Mouse (Mus musculus) Patski (cell line): ENCODE results near the gene Cntn3. TPM values are rescaled to one million over a fixed set of nuclear protein-coding genes. Genes with fewer than 3 reads are reported as not detected.

Source experiments
- ATAC-seq: fragments of 100-300 bp; one replicate; pipeline ENCODE4 v1.8.0; 2021
- CTCF ChIA-PET: fragments of 350-600 bp; sonication (Branson Sonifier 250); formaldehyde crosslinking; loops from one replicate; lab custom pipeline; 2022; ENCODE audit warnings: inconsistent platforms; lab: Charles Lee
- POLR2A ChIA-PET: fragments of 350-600 bp; sonication (Branson Sonifier 250); formaldehyde crosslinking; loops from one replicate; lab custom pipeline; 2022; ENCODE audit warnings: antibody characterized with exemption, inconsistent platforms; lab: Charles Lee
- DNase-seq: peaks from one replicate; pipeline ENCODE4 v3.0.0-alpha.2; 2011; ENCODE audit warnings: low read depth, low spot score
- H3K27me3 ChIP-seq: fragments of 371-371 bp; one replicate; pipeline ENCODE4 v1.5.1; 2021
- CTCF ChIP-seq: fragments of 100-300 bp; IDR thresholded peaks from one replicate; pipeline ENCODE4 v1.5.1; 2021
- in situ Hi-C: fragments of 300-500 bp; cut with MboI; formaldehyde crosslinking; loops from 3 replicates; pipeline ENCODE4 v1.11.1; 2018; ENCODE audit warnings: low pct_unique_long_range_greater_than_20kb, mixed read lengths
- polyA plus RNA-seq: library from polyadenylated mRNA; unstranded; gene quantifications from one replicate; pipeline ENCODE4 v1.2.3, GENCODE M21; 2021

The Cntn3 gene
- polyA plus RNA-seq, 1 experiment from 2014 or later, result 3.7 TPM

DNA sequence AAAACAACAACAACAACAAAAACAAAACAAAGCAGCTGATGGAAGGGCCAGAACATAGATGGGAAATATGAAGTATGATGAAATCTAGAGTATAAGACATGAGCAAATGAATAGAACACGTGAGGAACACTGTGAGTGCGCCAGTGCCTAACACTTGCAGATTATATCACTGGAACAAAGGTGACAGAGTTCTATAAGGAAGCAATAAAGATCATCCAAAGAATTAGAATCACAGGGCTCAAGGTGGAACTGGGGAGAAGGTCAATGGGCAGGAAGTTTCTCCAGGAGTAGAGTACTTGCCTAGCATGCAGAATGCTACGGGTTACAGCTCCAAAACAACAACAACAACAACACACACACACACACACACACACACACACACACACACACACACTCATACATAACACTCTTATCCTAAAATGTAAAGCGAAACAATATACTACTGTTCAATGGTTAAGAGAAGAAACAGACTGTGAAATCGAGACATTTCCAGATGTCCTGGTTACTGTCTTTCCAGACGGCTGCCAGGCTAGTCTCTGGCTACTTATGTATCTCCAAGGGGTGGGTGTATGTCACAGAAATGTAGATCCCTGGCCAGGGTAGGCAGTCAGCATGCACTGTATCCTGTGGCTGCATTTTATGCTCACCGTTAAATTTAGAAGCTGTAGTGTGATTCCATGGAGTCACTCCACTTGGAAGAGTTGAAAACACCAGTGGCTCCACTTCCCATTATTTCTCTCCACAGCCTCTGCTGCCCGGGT is 94.4 kb downstream of the Cntn3 start:
- TF ChIP-seq CTCF, result no peak

GRCm38 (mm10) chr6:102438353-102438752 is 134.5 kb downstream of the Cntn3 start:
- peaks cover 3% of the 10 kb centered on the region for H3K27me3 ChIP-seq
- DNase-seq (no peak), ATAC-seq (no peak)
- in situ Hi-C loops, result no loop called here
- no peak for TF ChIP-seq CTCF
- ChIA-PET CTCF (no interaction called here), POLR2A (no interaction called here)

More for the DNA sequence above, 94.4 kb downstream of the Cntn3 start:
- ChIA-PET POLR2A (no interaction called here), CTCF (interaction anchor here (0.9 kb wide), 1 partner anchor 9 kb away, joined by 3 read pairs; no protein-coding TSS in a partner anchor)
- no peak for DNase-seq
- ATAC-seq, result no peak
- in situ Hi-C loops, result no loop called here
- no peaks in the 10 kb centered on the region for H3K27me3 ChIP-seq

- DNase-seq (no peak), ATAC-seq (no peak)
- ChIA-PET POLR2A (no interaction called here), CTCF (no interaction called here)
- no peaks in the 10 kb centered on the region for H3K27me3 ChIP-seq
- in situ Hi-C loops, result no loop called here
- no peak for TF ChIP-seq CTCF
These were observed 145.4 kb downstream of the Cntn3 start for GRCm38 (mm10) chr6:102427549-102427948.

GRCm38 (mm10) chr6:102421781-102422180 is 151.1 kb downstream of the Cntn3 start:
- TF ChIP-seq CTCF, result no peak
- peak; percentile 20 for DNase-seq
- CTCF ChIA-PET, result no interaction called here
- in situ Hi-C loops, result no loop called here
- peak; percentile 47 for ATAC-seq
- no peaks in the 10 kb centered on the region for H3K27me3 ChIP-seq
- POLR2A ChIA-PET, result no interaction called here

DNA sequence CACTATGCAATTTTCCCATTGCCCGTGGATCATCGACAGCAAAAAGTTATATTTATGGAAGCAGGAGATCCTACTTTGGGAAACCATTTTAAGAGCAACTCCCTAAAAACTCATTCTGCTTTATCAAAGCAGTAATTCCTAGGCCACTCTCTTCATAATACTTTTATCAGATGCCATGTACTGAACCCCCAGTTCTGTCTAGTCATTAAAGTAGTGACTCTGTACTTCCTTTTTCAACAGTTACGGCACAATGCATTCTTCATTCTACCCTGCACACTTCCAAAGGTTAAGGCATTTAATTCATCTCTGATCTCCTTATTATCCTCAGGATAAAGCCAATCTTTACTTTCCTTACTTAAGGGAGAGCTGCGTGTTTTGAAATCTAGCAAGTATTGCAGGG is 184.3 kb downstream of the Cntn3 start:
- ChIA-PET POLR2A (no interaction called here), CTCF (no interaction called here)
- ATAC-seq (no peak), DNase-seq (no peak)
- no peaks in the 10 kb centered on the region for H3K27me3 ChIP-seq
- TF ChIP-seq CTCF, result no peak
- in situ Hi-C loops, result no loop called here

DNA sequence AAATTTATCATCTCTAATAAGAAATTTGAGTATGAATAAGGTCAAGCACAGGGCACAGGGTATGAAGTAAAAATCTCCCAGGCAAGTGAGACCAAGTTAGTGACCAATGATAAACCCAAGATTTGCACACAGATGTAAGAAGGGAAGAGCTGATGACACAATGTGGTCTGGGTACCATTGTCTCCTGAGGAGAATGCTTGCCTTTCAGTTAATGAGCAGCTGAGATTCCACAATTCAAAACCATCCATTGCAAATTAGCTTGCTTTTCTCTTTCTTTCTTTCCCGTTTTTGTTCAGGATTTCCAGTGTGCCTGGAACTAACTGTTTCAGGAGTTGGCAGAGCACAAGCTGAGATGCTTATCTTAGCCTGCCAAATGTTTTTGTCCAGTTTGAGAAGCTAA is 200.8 kb downstream of the Cntn3 start:
- ATAC-seq (no peak), DNase-seq (no peak)
- in situ Hi-C loops, result no loop called here
- peaks cover 6% of the 10 kb centered on the region for H3K27me3 ChIP-seq
- ChIA-PET POLR2A (no interaction called here), CTCF (no interaction called here)
- no peak for TF ChIP-seq CTCF

GRCm38 (mm10) chr6:102363880-102364279 is 209.0 kb downstream of the Cntn3 start:
- DNase-seq (no peak), ATAC-seq (no peak)
- no peak for TF ChIP-seq CTCF
- POLR2A ChIA-PET, result no interaction called here
- H3K27me3 ChIP-seq, result no peaks in the 10 kb centered on the region
- in situ Hi-C loops, result no loop called here
- CTCF ChIA-PET, result no interaction called here

DNA sequence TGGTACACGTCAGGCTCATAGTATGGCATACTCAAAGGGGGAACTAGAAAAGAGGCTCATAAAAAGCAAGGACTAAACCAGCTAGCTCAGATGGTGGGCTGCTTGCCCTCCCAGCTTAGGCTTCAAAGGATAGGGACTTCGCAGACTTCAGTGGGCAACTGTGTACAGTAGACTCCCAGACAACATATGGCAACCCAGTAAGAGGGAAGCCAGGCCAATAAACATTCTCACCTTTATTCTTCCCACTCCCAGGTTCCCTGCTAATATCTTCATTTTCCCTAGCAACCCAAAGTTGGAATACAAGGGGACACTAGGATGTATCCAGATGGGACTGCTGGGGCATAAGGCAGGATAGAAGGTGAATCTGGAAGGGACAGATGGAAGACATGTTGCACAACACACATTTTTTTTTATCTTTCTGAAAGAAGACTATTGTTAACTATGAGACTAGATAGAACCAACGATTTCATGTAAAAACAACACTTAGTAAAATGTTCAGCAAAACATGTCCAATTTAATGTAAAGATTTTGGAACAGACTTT is 209.5 kb downstream of the Cntn3 start:
- no peak for ATAC-seq
- TF ChIP-seq CTCF, result no peak
- no peak for DNase-seq
- POLR2A ChIA-PET, result no interaction called here
- CTCF ChIA-PET, result no interaction called here
- in situ Hi-C loops, result no loop called here
- no peaks in the 10 kb centered on the region for H3K27me3 ChIP-seq

- no peak for ATAC-seq
- no peak for DNase-seq
These were observed 240.8 kb downstream of the Cntn3 start for GRCm38 (mm10) chr6:102332144-102332543.

DNA sequence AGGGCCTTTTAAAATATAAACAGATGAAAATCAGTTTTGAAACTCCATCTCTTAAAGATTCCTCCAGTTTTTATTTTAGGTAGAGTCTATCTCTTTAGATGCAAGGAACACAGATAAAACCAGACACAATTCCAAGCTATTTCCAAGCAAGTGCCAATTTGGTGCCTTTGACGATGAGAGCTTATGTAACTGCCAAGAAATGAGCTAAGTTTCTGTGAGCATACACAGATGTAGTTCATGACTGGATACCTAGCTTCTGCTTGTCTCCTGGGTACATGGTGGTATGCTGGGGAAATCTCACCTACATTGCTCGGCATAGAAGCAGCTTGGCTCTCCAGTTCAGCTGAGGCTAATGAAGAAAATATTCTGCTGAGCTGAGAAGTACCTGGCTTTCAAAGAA is 246.2 kb downstream of the Cntn3 start:
- ATAC-seq (no peak), DNase-seq (no peak)
- no peaks in the 10 kb centered on the region for H3K27me3 ChIP-seq
- in situ Hi-C loops, result no loop called here
- no peak for TF ChIP-seq CTCF
- POLR2A ChIA-PET, result no interaction called here
- CTCF ChIA-PET, result interaction anchor here (0.8 to 1.2 kb wide), 2 partner anchors 15 to 26 kb away, joined by 3 to 4 read pairs; no protein-coding TSS in a partner anchor

More at GRCm38 (mm10) chr6:102332144-102332543, 240.8 kb downstream of the Cntn3 start:
- in situ Hi-C loops, result no loop called here
- ChIA-PET POLR2A (no interaction called here), CTCF (no interaction called here)
- no peaks in the 10 kb centered on the region for H3K27me3 ChIP-seq
- no peak for TF ChIP-seq CTCF

DNA sequence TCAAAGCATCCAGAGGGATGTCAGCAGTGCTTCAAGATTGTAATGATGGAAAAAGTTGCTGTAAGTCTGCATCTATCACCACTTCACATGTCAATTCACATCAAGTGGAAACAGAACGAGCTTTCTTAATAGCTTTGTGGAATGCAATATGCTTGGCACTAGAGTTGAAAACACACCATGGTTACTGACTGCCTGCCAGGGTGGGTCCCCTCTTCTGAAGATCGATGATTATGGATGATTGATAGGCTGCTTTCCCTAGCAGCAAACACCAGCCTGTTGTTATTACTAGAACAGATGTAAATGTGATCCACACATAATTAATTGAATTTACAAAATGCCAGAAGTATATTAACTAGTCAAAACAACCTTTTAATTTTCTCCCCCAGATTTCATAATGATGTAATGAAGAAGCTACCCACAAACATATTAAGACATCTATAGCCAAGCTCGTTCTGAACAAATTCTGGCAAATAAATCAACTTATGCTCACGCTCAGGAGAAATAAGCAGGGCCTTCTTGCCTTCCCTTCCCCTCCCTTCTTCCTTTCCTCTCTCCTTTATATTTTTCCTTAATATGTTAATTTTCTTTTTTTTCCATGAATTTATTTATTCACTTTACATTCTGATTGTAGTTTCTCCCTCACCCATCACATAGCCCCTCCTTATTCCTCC is 250.2 kb downstream of the Cntn3 start:
- DNase-seq (no peak), ATAC-seq (no peak)
- TF ChIP-seq CTCF, result no peak
- ChIA-PET POLR2A (no interaction called here), CTCF (interaction anchor here (0.7 to 1.7 kb wide), 3 partner anchors 10 to 48 kb away, joined by 3 read pairs; no protein-coding TSS in a partner anchor)
- no peaks in the 10 kb centered on the region for H3K27me3 ChIP-seq
- in situ Hi-C loops, result no loop called here
